Mouse (Mus musculus) urinary bladder, postnatal 10 days (tissue): ENCODE results near the gene Mrpl41.

Experiments
- DNase-seq: peaks from one replicate; pipeline ENCODE4 v3.0.0; 2022; ENCODE audit warnings: low spot score

The Mrpl41 gene

GRCm38 (mm10) chr2:24935057-24935796 lies 39.7 kb downstream of the Mrpl41 start, which contains the start of gene Arrdc1:
Gene Arrdc1 (minus strand): TSS chr2:24935252.
- peak; percentile 67 for DNase-seq

- no peak for DNase-seq
Observed at GRCm38 (mm10) chr2:24934441-24934963, 40.4 kb downstream of the Mrpl41 start.

- DNase-seq: no peak
Observed at GRCm38 (mm10) chr2:24929593-24929992, 45.3 kb downstream of the Mrpl41 start.

GRCm38 (mm10) chr2:24929119-24929518 lies 45.8 kb downstream of the Mrpl41 start:
- no peak for DNase-seq

- no peak for DNase-seq
Observed at GRCm38 (mm10) chr2:24927810-24928479, 47.0 kb downstream of the Mrpl41 start.

- no peak for DNase-seq
Observed at GRCm38 (mm10) chr2:24926965-24927358, 47.9 kb downstream of the Mrpl41 start.

GRCm38 (mm10) chr2:24926345-24926964 lies 48.4 kb downstream of the Mrpl41 start:
- DNase-seq: no peak

GRCm38 (mm10) chr2:24925284-24925683 lies 49.6 kb downstream of the Mrpl41 start:
- no peak for DNase-seq
